10 mouse cellular contexts compared by ENCODE assay signal in genomic region chr1:75749665-75750221, GRCm38 (mm10).
A peak's percentile ranks its signal among the peaks of the same experiment; 100 is the strongest.
DNase-seq lines count a peak whose midpoint lies in the region; ATAC-seq and TF ChIP-seq lines count a peak whose summit lies in the region.
"Had no signal": no experiment of that assay in that cellular context is flagged by ENCODE, and none has a peak within 500 bp of the region (broad histone marks: within the 10 kb centered on the region; RNA-seq: fewer than 3 reads in every experiment).

No protein-coding gene starts in this region.

- H3K4me2 ChIP-seq in forebrain, embryonic 12.5 days: peak overlapping the region; percentile 13; the same call in 1 of the 2 replicates
- H3K4me2 ChIP-seq in limb, embryonic 14.5 days (replicated peaks; ENCODE audit: low read depth, low read length, severe bottlenecking): no peak overlapping the region

- H3K27ac ChIP-seq in gastrocnemius, adult 2 months: no peak overlapping the region
- no peak overlapping the region for H3K27ac ChIP-seq in forebrain, embryonic 12.5 days
- H3K27ac ChIP-seq in limb, embryonic 14.5 days (replicated peaks; ENCODE audit: low read depth, low read length): no peak overlapping the region

- H3K4me3 ChIP-seq in gastrocnemius, adult 2 months: no peak overlapping the region
- no peak overlapping the region for H3K4me3 ChIP-seq in forebrain, embryonic 12.5 days (replicated peaks)
- no peak overlapping the region for H3K4me3 ChIP-seq in limb, embryonic 14.5 days (replicated peaks; ENCODE audit: low read length)
- H3K4me3 ChIP-seq: megakaryocyte, embryonic 14.5 days had no signal

- ATAC-seq in forebrain, embryonic 12.5 days (ENCODE audit: low FRiP score): 0 out of 2 replicates have a peak, but pooled peaks have one; percentile 36
- ATAC-seq in limb, embryonic 14.5 days (ENCODE audit: low FRiP score, low read depth): no peak

- H3K9me3 ChIP-seq in forebrain, embryonic 12.5 days: no peaks in the 10 kb centered on the region
- no peaks in the 10 kb centered on the region for H3K9me3 ChIP-seq in limb, embryonic 14.5 days (ENCODE audit: control insufficient read depth, low read length)

- TF ChIP-seq POLR2A in limb, embryonic 14.5 days (IDR thresholded peaks at IDR 0.05; ENCODE audit: borderline replicate concordance, extremely low read depth, insufficient read depth, insufficient read length): no peak

- H3K9ac ChIP-seq in forebrain, embryonic 12.5 days: no peak overlapping the region
- no peak overlapping the region for H3K9ac ChIP-seq in limb, embryonic 14.5 days (ENCODE audit: low read depth, low read length, severe bottlenecking)

- H3K4me1 ChIP-seq in forebrain, embryonic 12.5 days: peaks cover 14% of the 10 kb centered on the region
- H3K4me1 ChIP-seq in limb, embryonic 14.5 days (ENCODE audit: control insufficient read depth, insufficient read depth, low read length): peaks cover 6% of the 10 kb centered on the region
- H3K4me1 ChIP-seq: megakaryocyte, embryonic 14.5 days had no signal

- DNase-seq in gastrocnemius, postnatal 10 days: peak; percentile 6
- no peak for DNase-seq in gastrocnemius, adult 2 months
- peak; percentile 16 for DNase-seq in ZHBTc4 (ENCODE audit: low read depth, low spot score)
- DNase-seq in limb, embryonic 14.5 days (ENCODE audit: low spot score): peak; percentile 19
- DNase-seq in gastrocnemius, postnatal 14 days: no peak
- DNase-seq in thymus, postnatal 0 days (ENCODE audit: low spot score): no peak
- no peak for DNase-seq in gastrocnemius, postnatal 4 days (ENCODE audit: low spot score in 2 of 2)
- DNase-seq: B cell, adult 2 months had no signal

- H3K36me3 ChIP-seq in forebrain, embryonic 12.5 days (replicated peaks): no peaks in the 10 kb centered on the region
- H3K36me3 ChIP-seq in limb, embryonic 14.5 days (ENCODE audit: control insufficient read depth, insufficient read depth, low read length): no peaks in the 10 kb centered on the region

- intact Hi-C loops in gastrocnemius, adult 2 months (cut with DNase I): no loop called here
- intact Hi-C loops in gastrocnemius, postnatal 14 days (cut with DNase I; ENCODE audit: low total_unique reads): no loop called here

- H3K27me3 ChIP-seq in forebrain, embryonic 12.5 days: no peaks in the 10 kb centered on the region
- H3K27me3 ChIP-seq in limb, embryonic 14.5 days (ENCODE audit: control insufficient read depth, insufficient read depth, low read length): no peaks in the 10 kb centered on the region
- H3K27me3 ChIP-seq: megakaryocyte, embryonic 14.5 days had no signal

- WGBS in forebrain, embryonic 12.5 days: 19% methylated on average over 10 of the region's 10 CpGs
- 44% methylated on average over 10 of the region's 10 CpGs for WGBS in limb, embryonic 14.5 days

- no peak for TF ChIP-seq CTCF in gastrocnemius, adult 2 months (IDR thresholded peaks at IDR 0.05)

Comparison
In these comparisons a context has a peak if more than half of its experiments do, and no peak if none do; other contexts are left out.
1. DNase-seq: peak in gastrocnemius, postnatal 10 days (single experiment), ZHBTc4 (single experiment) and limb, embryonic 14.5 days (single experiment); none in gastrocnemius, adult 2 months (single experiment), gastrocnemius, postnatal 14 days (single experiment), thymus, postnatal 0 days (single experiment) and gastrocnemius, postnatal 4 days (0 of 2).